Mouse (Mus musculus) stomach, postnatal 0 days (tissue): ENCODE data around the gene Naif1.

Source experiments
- CTCF ChIP-seq: IDR thresholded peaks from 2 replicates; pipeline ENCODE4 v1.5.1; 2016; ENCODE audit warnings: antibody characterized with exemption, low read depth, mild to moderate bottlenecking, moderate library complexity
- EP300 ChIP-seq: optimal IDR thresholded peaks from 2 replicates; pipeline ENCODE3; 2016; ENCODE audit warnings: antibody characterized with exemption

GRCm38 (mm10) chr2:32413936-32414335 is 36.3 kb upstream of the Naif1 start:
- TF ChIP-seq CTCF = no peak
- no peak for TF ChIP-seq EP300
